Mouse (Mus musculus): ENCODE results near the gene Grk3. TPM values are rescaled to one million over a fixed set of nuclear protein-coding genes. Genes with fewer than 3 reads are reported as not detected.

Gene Grk3
- polyA plus RNA-seq (2012; rRNA removed) (1.7 and 2.0 TPM in 2 replicates), polyA plus RNA-seq (2014; fragmentation: Nextera tagmentation; extraction: Ambion mirVana) (0.73 and 1.4 TPM in 2 replicates)

GRCm38 (mm10) chr5:113015236-113016061, at the start of gene Grk3:
Grk3 (minus strand) TSS chr5:113015791.
- peaks cover 0 to 16% of the 10 kb centered on the region in 2 experiments; a peak in 2 of 4 replicates for H3K4me1 ChIP-seq (replicated peaks; ENCODE audit: control insufficient read depth in 2 of 2, insufficient read depth in 2 of 2, low read length in 1 of 2)
- 2% methylated on average over 45 of the region's 52 CpGs for WGBS (ENCODE audit: insufficient replicate concordance)
- DNase-seq (ENCODE audit: low read depth in 3 of 3, low spot score in 3 of 3), result no peak
- TF ChIP-seq EP300 (IDR thresholded peaks at IDR 0.05; ENCODE audit: low read depth), result no peak
- TF ChIP-seq CTCF (IDR thresholded peaks at IDR 0.05; ENCODE audit: low read depth), result no peak
- H3K27me3 ChIP-seq (ENCODE audit: control insufficient read depth, insufficient read depth, low read length), result no peaks in the 10 kb centered on the region; the same call in 1 of the 2 replicates
- peak within 1 kb of the TSS; percentile 55 for H3K4me2 ChIP-seq (ENCODE audit: low read depth)
- no peaks in the 10 kb centered on the region for H3K36me3 ChIP-seq (replicated peaks; ENCODE audit: control insufficient read depth, insufficient read depth, low read depth)
- no peak within 1 kb of the TSS for H3K9ac ChIP-seq (replicated peaks)
- H3K27ac ChIP-seq, result no peak within 1 kb of the TSS
- peak within 1 kb of the TSS; percentile 38 to 53 for H3K4me3 ChIP-seq (ENCODE audit: insufficient read depth in 1 of 2, low read depth in 2 of 2, low read length in 2 of 2)
- peak; percentile 75 for ATAC-seq (ENCODE audit: insufficient read depth)
- H3K9me3 ChIP-seq (ENCODE audit: control insufficient read depth, low read length), result no peaks in the 10 kb centered on the region

GRCm38 (mm10) chr5:113054308-113054707, 38.7 kb upstream of the Grk3 start:
- Histone ChIP-seq H3K36me3 (replicated peaks; ENCODE audit: control insufficient read depth, insufficient read depth, low read depth) (no peaks in the 10 kb centered on the region), H3K4me2 (ENCODE audit: low read depth) (no peak overlapping the region), H3K4me1 (replicated peaks; ENCODE audit: control insufficient read depth in 2 of 2, insufficient read depth in 2 of 2, low read length in 1 of 2) (no peaks in the 10 kb centered on the region), H3K9ac (replicated peaks) (no peak overlapping the region), H3K27me3 (ENCODE audit: control insufficient read depth, insufficient read depth, low read length) (no peaks in the 10 kb centered on the region), H3K27ac (no peak overlapping the region), H3K9me3 (ENCODE audit: control insufficient read depth, low read length) (no peaks in the 10 kb centered on the region), H3K4me3 (ENCODE audit: insufficient read depth in 1 of 2, low read depth in 2 of 2, low read length in 2 of 2) (no peak overlapping the region)
- TF ChIP-seq CTCF (IDR thresholded peaks at IDR 0.05; ENCODE audit: low read depth), result peak; percentile 95
- no peak for TF ChIP-seq EP300 (IDR thresholded peaks at IDR 0.05; ENCODE audit: low read depth)
- DNase-seq (ENCODE audit: low read depth in 3 of 3, low spot score in 3 of 3) (peak in 2 of 3 experiments; percentile 6 to 16), ATAC-seq (ENCODE audit: insufficient read depth) (no peak)
- WGBS (ENCODE audit: insufficient replicate concordance), result 6% methylated on average over 16 of the region's 16 CpGs

GRCm38 (mm10) chr5:113050581-113051185, 35.1 kb upstream of the Grk3 start:
- H3K4me1 ChIP-seq (replicated peaks; ENCODE audit: control insufficient read depth in 2 of 2, insufficient read depth in 2 of 2, low read length in 1 of 2), result no peaks in the 10 kb centered on the region
- no peaks in the 10 kb centered on the region for H3K9me3 ChIP-seq (ENCODE audit: control insufficient read depth, low read length)
- H3K27me3 ChIP-seq (ENCODE audit: control insufficient read depth, insufficient read depth, low read length), result no peaks in the 10 kb centered on the region
- no peak overlapping the region for H3K4me2 ChIP-seq (ENCODE audit: low read depth)
- no peak overlapping the region for H3K9ac ChIP-seq (replicated peaks)
- 50% methylated on average over 7 of the region's 7 CpGs for WGBS (ENCODE audit: insufficient replicate concordance)
- TF ChIP-seq CTCF (IDR thresholded peaks at IDR 0.05; ENCODE audit: low read depth) (no peak), EP300 (IDR thresholded peaks at IDR 0.05; ENCODE audit: low read depth) (no peak)
- no peak overlapping the region for H3K4me3 ChIP-seq (ENCODE audit: insufficient read depth in 1 of 2, low read depth in 2 of 2, low read length in 2 of 2)
- H3K27ac ChIP-seq, result no peak overlapping the region
- DNase-seq (ENCODE audit: low read depth in 3 of 3, low spot score in 3 of 3), result no peak
- ATAC-seq (ENCODE audit: insufficient read depth), result no peak
- no peaks in the 10 kb centered on the region for H3K36me3 ChIP-seq (replicated peaks; ENCODE audit: control insufficient read depth, insufficient read depth, low read depth)

GRCm38 (mm10) chr5:113049876-113050275, 34.3 kb upstream of the Grk3 start:
- Histone ChIP-seq H3K9me3 (ENCODE audit: control insufficient read depth, low read length) (no peaks in the 10 kb centered on the region), H3K4me3 (ENCODE audit: insufficient read depth in 1 of 2, low read depth in 2 of 2, low read length in 2 of 2) (no peak overlapping the region), H3K4me2 (ENCODE audit: low read depth) (no peak overlapping the region), H3K27ac (no peak overlapping the region), H3K27me3 (ENCODE audit: control insufficient read depth, insufficient read depth, low read length) (no peaks in the 10 kb centered on the region), H3K9ac (replicated peaks) (no peak overlapping the region), H3K36me3 (replicated peaks; ENCODE audit: control insufficient read depth, insufficient read depth, low read depth) (no peaks in the 10 kb centered on the region), H3K4me1 (replicated peaks; ENCODE audit: control insufficient read depth in 2 of 2, insufficient read depth in 2 of 2, low read length in 1 of 2) (no peaks in the 10 kb centered on the region)
- DNase-seq (ENCODE audit: low read depth in 3 of 3, low spot score in 3 of 3) (no peak), ATAC-seq (ENCODE audit: insufficient read depth) (no peak)
- TF ChIP-seq CTCF (IDR thresholded peaks at IDR 0.05; ENCODE audit: low read depth) (no peak), EP300 (IDR thresholded peaks at IDR 0.05; ENCODE audit: low read depth) (no peak)

Measured in liver, embryonic 14.5 days (tissue).